Mouse (Mus musculus): ENCODE data around the gene Ggta1. TPM values are rescaled to one million over a fixed set of nuclear protein-coding genes. Genes with fewer than 3 reads are reported as not detected.

Gene Ggta1
- polyA plus RNA-seq, 1 experiment = 3.5 TPM

DNA sequence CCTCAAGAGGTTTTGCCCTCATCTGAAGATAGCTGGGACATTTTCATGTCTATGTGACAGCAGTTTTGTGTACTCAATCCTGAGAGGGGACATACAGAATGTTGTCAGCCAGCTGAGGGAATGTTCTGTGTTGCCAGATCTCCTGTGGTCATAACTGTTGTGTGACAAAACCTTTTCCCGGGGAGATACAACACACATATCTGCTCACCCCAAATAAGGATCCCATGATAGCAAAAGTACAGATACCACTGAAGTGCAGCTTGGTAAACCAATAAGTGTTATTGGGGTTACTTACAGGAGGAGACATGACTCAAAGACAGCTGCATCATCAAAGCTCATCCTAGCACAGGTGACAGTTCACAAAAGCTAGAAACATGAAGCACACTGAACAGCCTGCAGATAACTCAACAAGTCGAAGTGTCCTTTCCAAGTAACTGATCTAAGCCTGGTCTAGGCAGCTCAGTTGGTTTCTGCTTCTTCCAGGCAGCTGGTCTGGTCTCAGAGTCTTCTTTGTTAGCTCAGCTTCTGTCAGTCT is 34.7 kb upstream of the Ggta1 start:
- no peak for TF ChIP-seq GATA1 (IDR thresholded peaks at IDR 0.05; ENCODE audit: low read length)

DNA sequence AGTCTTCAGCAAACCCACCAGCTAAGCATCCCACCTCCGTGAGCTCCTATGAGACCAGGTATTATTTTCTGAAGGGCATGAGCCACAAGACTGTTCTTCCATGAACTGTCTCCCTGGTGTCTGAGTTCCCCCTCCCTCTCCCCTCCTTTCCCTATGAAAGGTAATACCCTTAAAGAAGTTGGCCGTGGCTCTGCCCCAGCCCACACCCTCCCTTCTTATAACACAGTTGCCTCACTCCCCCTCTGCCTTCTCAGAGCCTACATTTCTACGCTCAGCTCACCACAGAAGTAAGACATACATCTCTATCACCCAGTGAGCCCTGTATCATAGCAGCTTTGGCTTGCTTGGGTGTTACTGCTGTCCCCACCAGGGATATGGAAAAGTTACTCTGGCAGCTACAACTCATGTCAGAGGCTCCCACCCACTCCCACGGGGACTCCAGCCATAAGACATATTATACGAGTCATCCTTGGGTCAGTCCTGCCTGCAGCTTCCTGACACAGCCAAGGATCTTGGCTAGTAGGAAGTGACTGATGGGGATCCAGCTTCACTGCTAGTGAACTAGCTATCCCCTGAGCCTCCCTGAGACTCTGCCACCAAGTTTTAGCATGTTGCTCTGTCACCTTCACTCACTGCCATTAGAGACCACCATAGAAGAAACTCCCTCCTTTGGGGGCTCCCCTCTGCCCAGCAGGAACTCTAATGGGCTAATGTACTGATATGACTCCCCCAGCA is 33.4 kb upstream of the Ggta1 start:
- TF ChIP-seq GATA1 (IDR thresholded peaks at IDR 0.05; ENCODE audit: low read length) = no peak

DNA sequence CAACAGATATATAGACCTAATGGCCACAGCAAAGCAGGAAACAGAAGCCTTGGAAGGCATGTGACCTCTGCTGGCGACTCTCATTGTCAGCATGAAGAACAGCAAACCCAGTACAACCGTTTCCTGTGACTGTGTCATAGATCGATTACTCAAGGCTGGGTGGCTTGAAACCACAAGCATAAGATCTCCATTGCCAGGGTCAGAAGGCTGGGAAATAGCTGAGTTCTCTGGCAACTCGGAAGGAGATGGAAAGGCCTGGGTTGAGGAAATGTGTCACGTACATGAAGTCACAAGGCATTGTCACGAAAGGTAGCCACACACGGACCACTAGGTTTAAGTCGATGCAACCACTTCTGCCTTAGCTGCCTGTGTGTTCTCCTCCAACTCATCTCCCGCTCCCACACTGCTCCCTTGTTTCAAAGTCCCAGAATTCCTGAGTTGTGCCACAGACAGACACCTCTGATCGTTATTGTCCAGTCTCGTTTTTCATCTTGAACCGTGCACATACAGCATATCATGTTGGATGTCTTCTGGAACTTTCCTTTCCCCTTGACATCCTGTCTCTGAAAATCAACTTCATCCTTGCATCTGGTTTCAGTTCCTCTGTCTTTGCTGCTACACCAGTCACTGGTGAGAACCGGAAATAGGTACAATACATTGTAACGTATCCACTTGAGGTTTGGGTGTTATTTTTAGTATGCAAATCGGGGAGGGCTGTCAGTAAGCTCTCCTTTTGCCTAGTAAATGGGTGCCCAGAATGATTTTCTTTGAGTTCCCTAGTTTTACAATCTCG is 32.7 kb upstream of the Ggta1 start:
- TF ChIP-seq GATA1 (IDR thresholded peaks at IDR 0.05; ENCODE audit: low read length) = no peak

DNA sequence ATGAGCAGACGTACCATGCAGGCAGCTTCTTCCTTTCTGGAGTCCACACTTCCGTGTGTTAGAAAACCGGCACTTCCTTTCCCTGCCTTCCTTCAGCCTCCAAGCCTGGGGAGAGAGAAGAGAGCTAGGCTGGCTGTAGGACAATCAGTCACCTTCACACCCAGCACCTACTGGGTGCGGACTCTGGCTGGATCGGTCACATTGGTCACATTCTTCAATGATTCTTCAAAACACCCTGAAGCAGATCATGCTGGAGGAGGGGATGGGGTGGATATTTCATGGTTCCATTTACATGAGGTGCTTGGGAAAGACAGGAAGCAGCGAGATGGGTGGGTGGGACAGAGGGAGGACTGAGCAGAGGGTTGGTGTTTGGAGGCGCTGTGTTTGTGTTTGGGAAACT is 30.5 kb upstream of the Ggta1 start:
- no peak for TF ChIP-seq GATA1 (IDR thresholded peaks at IDR 0.05; ENCODE audit: low read length)

GRCm38 (mm10) chr2:35491151-35491550 is 28.1 kb upstream of the Ggta1 start:
- no peak for TF ChIP-seq GATA1 (IDR thresholded peaks at IDR 0.05; ENCODE audit: low read length)

DNA sequence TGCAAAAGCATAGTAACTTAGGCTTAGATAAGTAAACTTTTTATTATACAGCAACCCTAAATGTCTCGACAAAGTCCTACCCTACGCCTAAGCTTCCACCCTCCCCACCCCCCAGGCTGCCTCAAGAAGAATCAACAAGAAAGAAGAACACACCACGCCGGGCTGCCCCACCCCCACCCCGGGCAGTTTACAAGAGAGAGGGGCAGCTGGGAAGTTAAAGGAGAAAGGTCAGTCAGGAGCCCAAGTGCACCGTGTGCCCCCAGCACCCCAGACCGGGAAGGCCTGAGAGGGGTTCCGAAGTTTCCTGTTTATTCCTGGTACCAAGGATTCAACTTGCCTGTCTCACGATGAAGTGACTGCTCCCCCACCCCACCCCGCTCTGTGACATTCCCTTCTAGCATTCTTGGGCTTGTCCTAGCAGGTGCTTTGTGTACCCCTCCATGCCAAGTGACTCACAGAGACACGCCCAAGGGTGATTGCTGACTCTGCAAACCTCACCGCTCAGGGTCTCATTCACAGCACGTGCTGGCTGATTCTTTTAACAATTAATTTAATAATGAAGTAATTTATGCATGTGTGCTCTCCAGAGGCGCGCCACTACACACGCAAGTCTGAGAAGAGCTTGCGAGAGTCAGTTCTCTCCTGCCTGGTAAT is 27.6 kb upstream of the Ggta1 start:
- TF ChIP-seq GATA1 (IDR thresholded peaks at IDR 0.05; ENCODE audit: low read length) = no peak

DNA sequence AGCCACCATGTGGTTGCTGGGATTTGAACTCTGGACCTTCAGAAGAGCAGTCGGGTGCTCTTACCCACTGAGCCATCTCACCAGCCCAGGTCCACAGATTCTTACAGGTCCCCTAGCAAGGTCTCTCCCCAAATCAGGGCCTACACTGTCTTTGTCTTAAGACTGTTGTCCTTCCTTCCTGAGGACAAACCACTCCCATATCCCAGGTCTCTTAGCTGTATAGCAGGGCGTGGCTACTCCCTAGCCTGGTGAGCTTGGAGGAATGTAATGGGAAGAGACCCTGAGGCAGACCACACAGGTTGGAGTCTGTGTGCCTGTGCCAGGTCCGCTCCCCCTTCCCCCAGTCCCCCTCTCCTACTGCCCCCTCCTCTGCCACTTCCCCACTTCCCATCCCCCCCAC is 24.7 kb upstream of the Ggta1 start:
- TF ChIP-seq GATA1 (IDR thresholded peaks at IDR 0.05; ENCODE audit: low read length) = no peak

GRCm38 (mm10) chr2:35486981-35487655 is 24.1 kb upstream of the Ggta1 start:
- no peak for TF ChIP-seq GATA1 (IDR thresholded peaks at IDR 0.05; ENCODE audit: low read length)

DNA sequence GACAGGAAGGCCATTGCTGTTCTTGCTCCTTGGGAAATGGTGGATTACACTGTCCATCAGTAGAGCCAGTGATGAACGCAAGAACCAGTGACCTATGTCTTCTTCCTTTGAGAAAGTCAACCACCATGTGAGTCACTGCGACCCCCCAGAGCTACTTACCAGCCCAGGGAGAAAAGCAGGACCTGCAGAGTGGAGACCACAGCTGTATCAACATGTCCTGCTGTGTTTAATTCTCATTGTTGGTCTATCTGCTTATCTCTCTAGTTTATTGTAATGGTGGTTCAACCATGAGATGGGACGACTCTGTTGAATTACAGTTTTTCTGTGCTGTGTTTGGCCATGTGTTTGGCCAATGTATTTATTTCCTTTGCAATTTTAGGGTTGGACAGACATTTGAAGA is 21.1 kb upstream of the Ggta1 start:
- TF ChIP-seq GATA1 (IDR thresholded peaks at IDR 0.05; ENCODE audit: low read length) = no peak

DNA sequence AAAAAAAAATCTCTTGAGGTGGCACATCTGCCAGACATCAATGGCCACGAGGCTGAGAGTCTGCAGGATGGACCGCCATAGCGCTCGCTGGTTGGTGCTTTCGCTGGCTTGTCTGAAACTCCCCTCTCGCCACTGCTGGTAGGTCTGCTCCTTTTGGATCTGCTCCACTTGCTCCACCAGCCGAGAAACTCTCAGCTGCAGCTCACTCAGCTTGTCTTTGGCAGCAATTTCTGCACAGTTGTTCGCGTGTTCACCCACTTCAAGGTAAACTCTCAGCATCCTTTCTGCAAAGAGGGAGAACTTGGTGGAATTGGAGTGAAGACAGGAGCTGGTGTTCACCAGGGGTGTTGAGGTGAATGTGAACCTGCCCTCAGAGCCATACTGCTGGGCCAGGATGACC is 20.4 kb upstream of the Ggta1 start:
- TF ChIP-seq GATA1 (IDR thresholded peaks at IDR 0.05; ENCODE audit: low read length) = no peak

- no peak for TF ChIP-seq GATA1 (IDR thresholded peaks at IDR 0.05; ENCODE audit: low read length)
Measured at GRCm38 (mm10) chr2:35481322-35481990, 18.4 kb upstream of the Ggta1 start.

GRCm38 (mm10) chr2:35480073-35480472 is 17.0 kb upstream of the Ggta1 start:
- no peak for TF ChIP-seq GATA1 (IDR thresholded peaks at IDR 0.05; ENCODE audit: low read length)

- TF ChIP-seq GATA1 (IDR thresholded peaks at IDR 0.05; ENCODE audit: low read length) = no peak
Measured at GRCm38 (mm10) chr2:35478812-35479122, 15.7 kb upstream of the Ggta1 start.

DNA sequence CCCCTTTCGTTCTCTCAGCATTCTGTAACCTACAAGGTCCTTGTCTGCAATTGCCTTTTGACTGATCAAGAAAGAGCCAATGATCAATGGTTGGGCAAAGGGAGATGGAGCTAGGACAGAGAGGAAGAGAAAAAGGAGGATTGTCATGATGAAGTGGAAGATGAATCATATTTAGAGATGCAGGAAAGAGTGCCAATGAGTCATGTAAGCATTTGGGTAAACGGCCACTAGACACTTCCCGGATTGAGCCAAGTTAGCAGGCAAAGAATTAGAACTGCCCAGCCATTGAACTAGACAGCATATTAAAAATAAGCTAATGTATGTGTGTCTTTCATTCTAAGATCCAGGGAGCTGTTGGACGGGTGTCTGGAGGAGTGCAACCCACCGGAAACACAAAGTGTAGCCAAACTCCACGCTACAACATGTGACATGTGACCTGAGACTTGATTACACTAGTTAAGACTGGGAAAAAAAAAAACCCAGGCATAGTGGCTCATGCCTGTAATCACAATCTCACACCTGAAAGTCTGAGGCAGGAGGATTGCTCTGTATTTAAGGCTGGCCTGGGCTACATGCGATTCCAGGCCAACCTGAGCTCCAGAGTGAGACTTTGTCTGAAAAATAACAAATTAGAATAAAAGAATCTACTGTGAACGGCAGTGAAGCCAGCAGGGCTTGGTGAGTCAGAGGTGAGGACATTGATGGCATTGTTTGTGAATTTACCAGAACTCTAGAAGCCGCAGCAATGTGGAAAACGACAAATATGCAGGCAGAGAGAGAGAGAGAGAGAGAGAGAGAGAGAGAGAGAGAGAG is 15.2 kb upstream of the Ggta1 start:
- no peak for TF ChIP-seq GATA1 (IDR thresholded peaks at IDR 0.05; ENCODE audit: low read length)
